Mouse (Mus musculus) NIH3T3 (cell line): ENCODE results near the gene Efcab11.

Source experiments
- DNase-seq: peaks from one replicate; pipeline ENCODE4 v3.0.0-alpha.2; 2012; ENCODE audit warnings: low read depth

The Efcab11 gene

GRCm38 (mm10) chr12:99752986-99753385 lies 131.3 kb downstream of the Efcab11 start:
- no peak for DNase-seq

- DNase-seq: no peak
Observed at GRCm38 (mm10) chr12:99749391-99749790, 134.8 kb downstream of the Efcab11 start.

GRCm38 (mm10) chr12:99741631-99742030 lies 142.6 kb downstream of the Efcab11 start:
- no peak for DNase-seq

GRCm38 (mm10) chr12:99739211-99739610 lies 145.0 kb downstream of the Efcab11 start:
- DNase-seq: no peak

- DNase-seq: no peak
Observed at GRCm38 (mm10) chr12:99738256-99738655, 146.0 kb downstream of the Efcab11 start.

- DNase-seq: no peak
Observed at GRCm38 (mm10) chr12:99736971-99737370, 147.3 kb downstream of the Efcab11 start.

GRCm38 (mm10) chr12:99735172-99735571 lies 149.1 kb downstream of the Efcab11 start:
- DNase-seq: no peak

- no peak for DNase-seq
Observed at GRCm38 (mm10) chr12:99724206-99724605, 160.0 kb downstream of the Efcab11 start.

- no peak for DNase-seq
Observed at GRCm38 (mm10) chr12:99723791-99724190, 160.4 kb downstream of the Efcab11 start.

GRCm38 (mm10) chr12:99721318-99721717 lies 162.9 kb downstream of the Efcab11 start:
- DNase-seq: no peak

GRCm38 (mm10) chr12:99719777-99720176 lies 164.5 kb downstream of the Efcab11 start:
- no peak for DNase-seq

- DNase-seq: no peak
Observed at GRCm38 (mm10) chr12:99718161-99718560, 166.1 kb downstream of the Efcab11 start.

- no peak for DNase-seq
Observed at GRCm38 (mm10) chr12:99716038-99716610, 168.1 kb downstream of the Efcab11 start.

- no peak for DNase-seq
Observed at GRCm38 (mm10) chr12:99715129-99716037, 168.9 kb downstream of the Efcab11 start.

GRCm38 (mm10) chr12:99712214-99712613 lies 172.0 kb downstream of the Efcab11 start:
- no peak for DNase-seq

- DNase-seq: no peak
Observed at GRCm38 (mm10) chr12:99702248-99702647, 182.0 kb downstream of the Efcab11 start.

GRCm38 (mm10) chr12:99700380-99700779 lies 183.9 kb downstream of the Efcab11 start:
- no peak for DNase-seq

GRCm38 (mm10) chr12:99699379-99700023 lies 184.7 kb downstream of the Efcab11 start:
- DNase-seq: no peak

GRCm38 (mm10) chr12:99694066-99694465 lies 190.2 kb downstream of the Efcab11 start:
- DNase-seq: no peak

- DNase-seq: no peak
Observed at GRCm38 (mm10) chr12:99686418-99686992, 197.7 kb downstream of the Efcab11 start.

GRCm38 (mm10) chr12:99685451-99686100 lies 198.7 kb downstream of the Efcab11 start:
- DNase-seq: no peak

GRCm38 (mm10) chr12:99681681-99682080 lies 202.6 kb downstream of the Efcab11 start:
- peak; percentile 53 for DNase-seq
